Mouse (Mus musculus): ENCODE measurements at regions not wholly inside any gene's neighbourhood (a gene's known extent, or its start where the extent isn't known, plus 50 kb on each side); places are given as distances from the start of the nearest gene placed in this dataset.
A peak's percentile ranks its signal among the peaks of the same experiment; 100 is the strongest.

- ATAC-seq = no peak
- 80% methylated on average over 5 of the region's 5 CpGs for WGBS
- H3K27me3 ChIP-seq (replicated peaks; ENCODE audit: control insufficient read depth, insufficient read depth, low read length) = no peaks in the 10 kb centered on the region
- no peaks in the 10 kb centered on the region for H3K4me1 ChIP-seq (replicated peaks; ENCODE audit: control insufficient read depth, insufficient read depth, low read length)
- no peak overlapping the region for H3K27ac ChIP-seq (ENCODE audit: low read length)
- no peak overlapping the region for H3K4me2 ChIP-seq (ENCODE audit: low read length)
- no peaks in the 10 kb centered on the region for H3K9me3 ChIP-seq (ENCODE audit: control insufficient read depth, low read length)
- no peak overlapping the region for H3K9ac ChIP-seq (replicated peaks; ENCODE audit: low read depth, low read length)
- H3K36me3 ChIP-seq (ENCODE audit: control insufficient read depth, insufficient read depth) = no peaks in the 10 kb centered on the region
- H3K4me3 ChIP-seq (replicated peaks; ENCODE audit: low read length) = no peak overlapping the region
These were observed 53.8 kb downstream of the Neurod6 start for GRCm38 (mm10) chr6:55627228-55627627.

GRCm38 (mm10) chr6:55620366-55620765 lies 60.7 kb downstream of the Neurod6 start:
- H3K36me3 ChIP-seq (ENCODE audit: control insufficient read depth, insufficient read depth) = no peaks in the 10 kb centered on the region
- 92% methylated on average over 3 of the region's 3 CpGs for WGBS
- H3K9me3 ChIP-seq (ENCODE audit: control insufficient read depth, low read length) = no peaks in the 10 kb centered on the region
- H3K27ac ChIP-seq (ENCODE audit: low read length) = no peak overlapping the region
- no peak for ATAC-seq
- no peak overlapping the region for H3K4me3 ChIP-seq (replicated peaks; ENCODE audit: low read length)
- no peaks in the 10 kb centered on the region for H3K27me3 ChIP-seq (replicated peaks; ENCODE audit: control insufficient read depth, insufficient read depth, low read length)
- peaks cover 11% of the 10 kb centered on the region; the same call in 1 of the 2 replicates for H3K4me1 ChIP-seq (replicated peaks; ENCODE audit: control insufficient read depth, insufficient read depth, low read length)
- no peak overlapping the region for H3K4me2 ChIP-seq (ENCODE audit: low read length)
- H3K9ac ChIP-seq (replicated peaks; ENCODE audit: low read depth, low read length) = no peak overlapping the region

- Histone ChIP-seq H3K9ac (replicated peaks; ENCODE audit: low read depth, low read length) (peak overlapping the region; percentile 64), H3K9me3 (ENCODE audit: control insufficient read depth, low read length) (no peaks in the 10 kb centered on the region), H3K4me3 (replicated peaks; ENCODE audit: low read length) (peak overlapping the region; percentile 30), H3K27me3 (replicated peaks; ENCODE audit: control insufficient read depth, insufficient read depth, low read length) (no peaks in the 10 kb centered on the region), H3K4me2 (ENCODE audit: low read length) (peak overlapping the region; percentile 54), H3K4me1 (replicated peaks; ENCODE audit: control insufficient read depth, insufficient read depth, low read length) (peaks cover 11% of the 10 kb centered on the region; the same call in 1 of the 2 replicates), H3K36me3 (ENCODE audit: control insufficient read depth, insufficient read depth) (no peaks in the 10 kb centered on the region), H3K27ac (ENCODE audit: low read length) (peak overlapping the region; percentile 96)
- peak; percentile 90 for ATAC-seq
- 1% methylated on average over 13 of the region's 13 CpGs for WGBS
These were observed 63.1 kb downstream of the Neurod6 start for GRCm38 (mm10) chr6:55617922-55618481.

- H3K4me3 ChIP-seq (replicated peaks; ENCODE audit: low read length) = no peak overlapping the region
- no peaks in the 10 kb centered on the region for H3K9me3 ChIP-seq (ENCODE audit: control insufficient read depth, low read length)
- no peak overlapping the region for H3K27ac ChIP-seq (ENCODE audit: low read length)
- no peak overlapping the region for H3K4me2 ChIP-seq (ENCODE audit: low read length)
- H3K27me3 ChIP-seq (replicated peaks; ENCODE audit: control insufficient read depth, insufficient read depth, low read length) = no peaks in the 10 kb centered on the region
- H3K9ac ChIP-seq (replicated peaks; ENCODE audit: low read depth, low read length) = no peak overlapping the region
- ATAC-seq = 0 out of 2 replicates have a peak, but pooled peaks have one; percentile 54
- 16% methylated on average over 3 of the region's 3 CpGs for WGBS
- no peaks in the 10 kb centered on the region for H3K4me1 ChIP-seq (replicated peaks; ENCODE audit: control insufficient read depth, insufficient read depth, low read length)
- no peaks in the 10 kb centered on the region for H3K36me3 ChIP-seq (ENCODE audit: control insufficient read depth, insufficient read depth)
These were observed 70.7 kb downstream of the Neurod6 start for GRCm38 (mm10) chr6:55610395-55610794.

GRCm38 (mm10) chr6:55609976-55610375 lies 71.1 kb downstream of the Neurod6 start:
- H3K36me3 ChIP-seq (ENCODE audit: control insufficient read depth, insufficient read depth) = no peaks in the 10 kb centered on the region
- ATAC-seq = no peak
- WGBS = 69% methylated on average over 1 of the region's 1 CpGs

GRCm38 (mm10) chr6:55609053-55609452 lies 72.0 kb downstream of the Neurod6 start:
- ATAC-seq = no peak
- H3K27me3 ChIP-seq (replicated peaks; ENCODE audit: control insufficient read depth, insufficient read depth, low read length) = no peaks in the 10 kb centered on the region
- H3K4me2 ChIP-seq (ENCODE audit: low read length) = no peak overlapping the region
- WGBS = 73% methylated on average over 1 of the region's 1 CpGs
- H3K9me3 ChIP-seq (ENCODE audit: control insufficient read depth, low read length) = no peaks in the 10 kb centered on the region
- H3K9ac ChIP-seq (replicated peaks; ENCODE audit: low read depth, low read length) = no peak overlapping the region
- no peaks in the 10 kb centered on the region for H3K36me3 ChIP-seq (ENCODE audit: control insufficient read depth, insufficient read depth)
- no peak overlapping the region for H3K4me3 ChIP-seq (replicated peaks; ENCODE audit: low read length)
- no peak overlapping the region for H3K27ac ChIP-seq (ENCODE audit: low read length)
- H3K4me1 ChIP-seq (replicated peaks; ENCODE audit: control insufficient read depth, insufficient read depth, low read length) = no peaks in the 10 kb centered on the region

More at GRCm38 (mm10) chr6:55609976-55610375, 71.1 kb downstream of the Neurod6 start:
- no peak overlapping the region for H3K9ac ChIP-seq (replicated peaks; ENCODE audit: low read depth, low read length)
- H3K4me3 ChIP-seq (replicated peaks; ENCODE audit: low read length) = no peak overlapping the region
- no peaks in the 10 kb centered on the region for H3K4me1 ChIP-seq (replicated peaks; ENCODE audit: control insufficient read depth, insufficient read depth, low read length)
- no peaks in the 10 kb centered on the region for H3K9me3 ChIP-seq (ENCODE audit: control insufficient read depth, low read length)
- no peak overlapping the region for H3K4me2 ChIP-seq (ENCODE audit: low read length)
- no peak overlapping the region for H3K27ac ChIP-seq (ENCODE audit: low read length)
- H3K27me3 ChIP-seq (replicated peaks; ENCODE audit: control insufficient read depth, insufficient read depth, low read length) = no peaks in the 10 kb centered on the region

GRCm38 (mm10) chr6:55597088-55597487 lies 84.0 kb downstream of the Neurod6 start:
- H3K4me1 ChIP-seq (replicated peaks; ENCODE audit: control insufficient read depth, insufficient read depth, low read length) = no peaks in the 10 kb centered on the region
- 84% methylated on average over 4 of the region's 4 CpGs for WGBS
- no peak overlapping the region for H3K4me3 ChIP-seq (replicated peaks; ENCODE audit: low read length)
- no peak overlapping the region for H3K4me2 ChIP-seq (ENCODE audit: low read length)
- no peak for ATAC-seq
- H3K36me3 ChIP-seq (ENCODE audit: control insufficient read depth, insufficient read depth) = no peaks in the 10 kb centered on the region
- H3K9ac ChIP-seq (replicated peaks; ENCODE audit: low read depth, low read length) = no peak overlapping the region
- no peaks in the 10 kb centered on the region for H3K9me3 ChIP-seq (ENCODE audit: control insufficient read depth, low read length)
- no peaks in the 10 kb centered on the region for H3K27me3 ChIP-seq (replicated peaks; ENCODE audit: control insufficient read depth, insufficient read depth, low read length)
- H3K27ac ChIP-seq (ENCODE audit: low read length) = no peak overlapping the region

- Histone ChIP-seq H3K4me2 (ENCODE audit: low read length) (no peak overlapping the region), H3K36me3 (ENCODE audit: control insufficient read depth, insufficient read depth) (no peaks in the 10 kb centered on the region), H3K27me3 (replicated peaks; ENCODE audit: control insufficient read depth, insufficient read depth, low read length) (no peaks in the 10 kb centered on the region), H3K27ac (ENCODE audit: low read length) (no peak overlapping the region), H3K4me1 (replicated peaks; ENCODE audit: control insufficient read depth, insufficient read depth, low read length) (no peaks in the 10 kb centered on the region), H3K4me3 (replicated peaks; ENCODE audit: low read length) (no peak overlapping the region), H3K9me3 (ENCODE audit: control insufficient read depth, low read length) (no peaks in the 10 kb centered on the region), H3K9ac (replicated peaks; ENCODE audit: low read depth, low read length) (no peak overlapping the region)
- no peak for ATAC-seq
- WGBS = 83% methylated on average over 4 of the region's 4 CpGs
These were observed 88.9 kb downstream of the Neurod6 start for GRCm38 (mm10) chr6:55592126-55592525.

- no peaks in the 10 kb centered on the region for H3K36me3 ChIP-seq (ENCODE audit: control insufficient read depth, insufficient read depth)
- WGBS = 35% methylated on average over 6 of the region's 6 CpGs
- no peak for ATAC-seq
- no peaks in the 10 kb centered on the region for H3K27me3 ChIP-seq (replicated peaks; ENCODE audit: control insufficient read depth, insufficient read depth, low read length)
- no peaks in the 10 kb centered on the region for H3K9me3 ChIP-seq (ENCODE audit: control insufficient read depth, low read length)
- H3K4me2 ChIP-seq (ENCODE audit: low read length) = no peak overlapping the region
- no peak overlapping the region for H3K4me3 ChIP-seq (replicated peaks; ENCODE audit: low read length)
- no peak overlapping the region for H3K9ac ChIP-seq (replicated peaks; ENCODE audit: low read depth, low read length)
- H3K4me1 ChIP-seq (replicated peaks; ENCODE audit: control insufficient read depth, insufficient read depth, low read length) = peaks cover 28% of the 10 kb centered on the region
- H3K27ac ChIP-seq (ENCODE audit: low read length) = peak overlapping the region; percentile 96
These were observed 100.0 kb downstream of the Neurod6 start for GRCm38 (mm10) chr6:55581106-55581505.

- Histone ChIP-seq H3K4me1 (replicated peaks; ENCODE audit: control insufficient read depth, insufficient read depth, low read length) (peaks cover 28% of the 10 kb centered on the region), H3K27me3 (replicated peaks; ENCODE audit: control insufficient read depth, insufficient read depth, low read length) (no peaks in the 10 kb centered on the region), H3K4me3 (replicated peaks; ENCODE audit: low read length) (no peak overlapping the region), H3K4me2 (ENCODE audit: low read length) (peak overlapping the region; percentile 44), H3K27ac (ENCODE audit: low read length) (peak overlapping the region; percentile 96), H3K36me3 (ENCODE audit: control insufficient read depth, insufficient read depth) (no peaks in the 10 kb centered on the region), H3K9ac (replicated peaks; ENCODE audit: low read depth, low read length) (peak overlapping the region; percentile 35; the same call in 1 of the 2 replicates), H3K9me3 (ENCODE audit: control insufficient read depth, low read length) (no peaks in the 10 kb centered on the region)
- ATAC-seq = peak; percentile 61
- WGBS = 2% methylated on average over 5 of the region's 5 CpGs
These were observed 101.0 kb downstream of the Neurod6 start for GRCm38 (mm10) chr6:55580036-55580435.
